Mouse (Mus musculus): ENCODE measurements around the gene Naa60. TPM values are rescaled to one million over a fixed set of nuclear protein-coding genes. Genes with fewer than 3 reads are reported as not detected.
A peak's percentile ranks its signal among the peaks of the same experiment; 100 is the strongest.

Naa60 gene
- polyA plus RNA-seq, 1 experiment from 2014 or later, result 22.9 TPM

DNA sequence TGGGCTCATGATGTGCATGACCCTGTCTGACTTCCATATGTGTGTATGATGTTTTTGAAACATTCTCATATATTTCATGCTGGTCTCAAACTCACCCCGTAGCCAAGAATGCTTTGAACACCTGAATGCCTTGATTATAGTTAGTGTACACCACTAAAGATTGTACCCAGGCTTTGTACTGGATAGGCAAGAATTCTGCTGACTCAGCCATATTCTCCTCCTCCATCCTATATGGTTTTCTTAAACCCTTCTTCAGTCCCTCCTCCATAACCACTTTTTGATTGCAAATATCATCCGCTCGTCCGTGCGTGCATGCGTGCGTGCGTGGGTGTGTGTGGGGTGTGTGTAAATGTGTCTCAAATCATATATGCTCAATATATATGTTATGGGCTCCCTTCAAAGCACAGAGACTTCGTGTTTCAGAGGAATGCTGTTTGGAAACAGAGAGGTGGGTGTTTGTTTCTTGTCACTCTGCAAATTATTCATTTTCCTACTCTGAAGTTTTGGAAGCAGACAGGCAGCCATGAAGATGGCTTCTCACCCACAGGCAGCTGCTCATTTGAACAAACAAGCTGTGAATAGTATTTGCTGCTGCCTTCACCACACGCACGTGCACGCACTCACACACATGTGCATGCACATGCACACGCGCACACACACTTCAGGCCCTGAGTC lies 19.6 kb downstream of the Naa60 start:
- Histone ChIP-seq H3K27me3 (no peaks in the 10 kb centered on the region), H3K4me1 (replicated peaks) (peaks cover 40% of the 10 kb centered on the region), H3K9me3 (replicated peaks) (no peaks in the 10 kb centered on the region), H3K9ac (no peak overlapping the region), H3K4me2 (no peak overlapping the region), H3K4me3 (replicated peaks) (no peak overlapping the region), H3K27ac (no peak overlapping the region), H3K36me3 (peaks cover 27% of the 10 kb centered on the region)
- DNase-seq (no peak), ATAC-seq (ENCODE audit: low read depth) (no peak)
- WGBS (ENCODE audit: insufficient replicate concordance), result 86% methylated on average over 14 of the region's 14 CpGs

- no peak overlapping the region for H3K9ac ChIP-seq
- H3K4me1 ChIP-seq (replicated peaks), result peaks cover 30% of the 10 kb centered on the region
- no peaks in the 10 kb centered on the region for H3K27me3 ChIP-seq
- H3K36me3 ChIP-seq, result peaks cover 46% of the 10 kb centered on the region
- H3K4me3 ChIP-seq (replicated peaks), result no peak overlapping the region
- H3K27ac ChIP-seq, result no peak overlapping the region
- 60% methylated on average over 3 of the region's 3 CpGs for WGBS (ENCODE audit: insufficient replicate concordance)
- H3K9me3 ChIP-seq (replicated peaks), result no peaks in the 10 kb centered on the region
- no peak for DNase-seq
- no peak overlapping the region for H3K4me2 ChIP-seq
- ATAC-seq (ENCODE audit: low read depth), result no peak
Measured at GRCm38 (mm10) chr16:3893739-3894138, 21.6 kb downstream of the Naa60 start.

DNA sequence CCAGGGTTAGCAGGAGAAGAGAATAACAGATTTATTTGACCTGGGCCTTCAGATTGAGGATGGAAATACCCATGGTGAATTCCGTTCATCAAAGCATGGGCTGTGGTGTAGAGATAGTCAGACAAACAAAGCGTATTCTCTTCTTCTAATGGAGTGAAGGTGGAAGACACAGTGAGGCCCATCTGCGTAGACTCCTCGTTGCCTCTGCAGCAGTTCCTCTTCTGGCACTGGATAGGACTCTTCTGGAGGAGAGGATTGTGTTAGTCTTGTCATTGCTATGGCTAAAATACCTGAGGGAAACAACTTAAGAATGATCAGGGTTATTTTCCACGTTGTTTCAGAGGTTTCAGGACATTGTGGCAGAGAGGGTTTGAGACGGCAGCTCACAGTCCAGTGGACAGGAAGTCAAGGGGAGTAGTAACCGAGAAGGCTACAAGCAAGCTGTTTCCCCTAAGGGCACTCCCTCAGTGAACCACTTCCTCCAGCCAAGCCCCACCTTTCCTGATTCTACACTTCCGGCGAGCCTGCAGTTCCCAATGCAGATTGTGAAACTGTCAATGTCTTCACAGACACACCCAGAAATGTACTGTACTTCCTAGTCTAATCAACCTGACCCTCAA lies 23.1 kb downstream of the Naa60 start:
- H3K27ac ChIP-seq, result peak overlapping the region; percentile 63
- WGBS (ENCODE audit: insufficient replicate concordance), result 22% methylated on average over 9 of the region's 9 CpGs
- no peaks in the 10 kb centered on the region for H3K9me3 ChIP-seq (replicated peaks)
- H3K4me2 ChIP-seq, result peak overlapping the region; percentile 34
- H3K27me3 ChIP-seq, result no peaks in the 10 kb centered on the region
- peak overlapping the region; percentile 16; the same call in 1 of the 2 replicates for H3K9ac ChIP-seq
- no peak overlapping the region for H3K4me3 ChIP-seq (replicated peaks)
- H3K36me3 ChIP-seq, result peaks cover 62% of the 10 kb centered on the region
- H3K4me1 ChIP-seq (replicated peaks), result peaks cover 30% of the 10 kb centered on the region
- ATAC-seq (ENCODE audit: low read depth) (peak; percentile 74), DNase-seq (peak; percentile 20)

- Histone ChIP-seq H3K27me3 (no peaks in the 10 kb centered on the region), H3K9me3 (replicated peaks) (no peaks in the 10 kb centered on the region), H3K4me1 (replicated peaks) (peaks cover 30% of the 10 kb centered on the region), H3K36me3 (peaks cover 69% of the 10 kb centered on the region), H3K27ac (no peak overlapping the region), H3K4me2 (no peak overlapping the region), H3K9ac (no peak overlapping the region), H3K4me3 (replicated peaks) (no peak overlapping the region)
- 73% methylated on average over 6 of the region's 6 CpGs for WGBS (ENCODE audit: insufficient replicate concordance)
- no peak for DNase-seq
- ATAC-seq (ENCODE audit: low read depth), result no peak
Measured at GRCm38 (mm10) chr16:3896046-3896445, 23.9 kb downstream of the Naa60 start.

- no peak overlapping the region for H3K4me3 ChIP-seq (replicated peaks)
- WGBS (ENCODE audit: insufficient replicate concordance), result 54% methylated on average over 1 of the region's 1 CpGs
- peaks cover 75% of the 10 kb centered on the region for H3K36me3 ChIP-seq
- H3K27me3 ChIP-seq, result no peaks in the 10 kb centered on the region
- peaks cover 30% of the 10 kb centered on the region for H3K4me1 ChIP-seq (replicated peaks)
- no peaks in the 10 kb centered on the region for H3K9me3 ChIP-seq (replicated peaks)
- ATAC-seq (ENCODE audit: low read depth) (no peak), DNase-seq (no peak)
- H3K27ac ChIP-seq, result no peak overlapping the region
- H3K4me2 ChIP-seq, result no peak overlapping the region
- H3K9ac ChIP-seq, result no peak overlapping the region
Measured at GRCm38 (mm10) chr16:3896553-3896952, 24.4 kb downstream of the Naa60 start.

GRCm38 (mm10) chr16:3907471-3907870 lies 35.3 kb downstream of the Naa60 start:
- peaks cover 17% of the 10 kb centered on the region for H3K4me1 ChIP-seq (replicated peaks)
- H3K27me3 ChIP-seq, result no peaks in the 10 kb centered on the region
- no peak overlapping the region for H3K4me3 ChIP-seq (replicated peaks)
- no peak overlapping the region for H3K27ac ChIP-seq
- H3K9me3 ChIP-seq (replicated peaks), result no peaks in the 10 kb centered on the region
- peaks cover 52% of the 10 kb centered on the region for H3K36me3 ChIP-seq
- DNase-seq (no peak), ATAC-seq (ENCODE audit: low read depth) (no peak)
- no peak overlapping the region for H3K9ac ChIP-seq
- WGBS (ENCODE audit: insufficient replicate concordance), result 73% methylated on average over 2 of the region's 2 CpGs
- no peak overlapping the region; the same call in 1 of the 2 replicates for H3K4me2 ChIP-seq

DNA sequence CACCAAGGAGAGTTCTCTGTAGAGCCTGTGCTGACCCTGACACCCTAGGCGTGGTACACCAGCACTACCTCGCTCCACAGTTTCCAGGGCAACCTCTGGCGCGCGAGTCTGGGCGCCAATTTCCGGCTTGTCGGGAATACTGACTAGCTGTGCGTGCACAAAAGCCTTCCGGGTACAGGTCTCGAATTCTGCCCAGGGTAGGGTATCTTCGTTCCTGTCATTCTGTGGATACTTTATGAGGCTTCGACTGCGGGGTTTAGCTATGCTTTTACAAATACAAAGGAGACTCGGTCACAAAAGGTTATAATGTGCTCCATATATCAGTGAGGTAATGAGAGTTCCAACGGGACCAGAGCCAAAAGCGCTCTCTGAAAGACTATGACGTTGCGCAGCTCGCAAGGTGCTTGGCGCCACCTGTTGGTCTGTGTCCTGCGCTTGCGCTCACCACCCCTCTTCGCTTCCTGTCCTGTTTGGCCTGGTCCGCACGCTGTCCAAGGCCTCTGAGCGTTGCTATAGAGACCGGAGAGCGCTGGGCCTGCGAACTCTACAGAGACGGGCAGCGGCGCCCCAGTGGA lies 36.4 kb downstream of the Naa60 start, which contains the start of the genes 1700037C18Rik and Cluap1:
Gene 1700037C18Rik (minus strand): TSS at position 153 of the 575 bp plus-strand sequence.
Gene Cluap1 (plus strand): TSS at position 265 of the 575 bp plus-strand sequence.
- H3K4me2 ChIP-seq, result peak within 1 kb of the TSS; percentile 90
- under 1% methylated on average over 33 of the region's 33 CpGs for WGBS (ENCODE audit: insufficient replicate concordance)
- peak; percentile 97 for ATAC-seq (ENCODE audit: low read depth)
- peak within 1 kb of the TSS; percentile 81 for H3K9ac ChIP-seq
- H3K27me3 ChIP-seq, result no peaks in the 10 kb centered on the region
- H3K27ac ChIP-seq, result peak within 1 kb of the TSS; percentile 67
- H3K9me3 ChIP-seq (replicated peaks), result no peaks in the 10 kb centered on the region
- DNase-seq, result peak; percentile 87
- H3K4me3 ChIP-seq (replicated peaks), result peak within 1 kb of the TSS; percentile 76
- H3K4me1 ChIP-seq (replicated peaks), result peaks cover 17% of the 10 kb centered on the region
- peaks cover 53% of the 10 kb centered on the region for H3K36me3 ChIP-seq

DNA sequence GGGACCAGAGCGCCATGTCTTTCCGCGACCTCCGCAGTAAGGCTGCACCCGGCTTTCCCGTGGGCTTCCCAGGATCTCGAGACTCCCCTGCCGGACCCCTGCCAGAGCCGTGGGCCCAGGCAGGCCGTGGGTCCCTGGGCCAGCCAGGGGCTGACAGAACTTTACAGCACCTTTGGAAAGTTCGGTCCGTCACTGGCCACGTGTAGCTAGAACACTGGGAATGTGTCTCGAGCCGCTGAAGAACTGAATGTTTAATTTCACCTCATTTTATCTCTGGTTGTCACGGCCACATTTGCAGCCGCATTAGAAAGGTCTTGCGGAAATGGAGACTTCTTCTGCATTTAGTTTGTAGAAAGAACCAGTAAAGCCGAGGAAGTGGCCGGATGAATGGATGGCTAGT lies 36.9 kb downstream of the Naa60 start:
- H3K9ac ChIP-seq, result peak overlapping the region; percentile 81
- no peaks in the 10 kb centered on the region for H3K9me3 ChIP-seq (replicated peaks)
- WGBS (ENCODE audit: insufficient replicate concordance), result 3% methylated on average over 20 of the region's 20 CpGs
- no peak for DNase-seq
- H3K4me3 ChIP-seq (replicated peaks), result peak overlapping the region; percentile 76
- no peak for ATAC-seq (ENCODE audit: low read depth)
- peaks cover 17% of the 10 kb centered on the region for H3K4me1 ChIP-seq (replicated peaks)
- H3K27me3 ChIP-seq, result no peaks in the 10 kb centered on the region
- peak overlapping the region; percentile 90 for H3K4me2 ChIP-seq
- peaks cover 53% of the 10 kb centered on the region for H3K36me3 ChIP-seq
- H3K27ac ChIP-seq, result peak overlapping the region; percentile 67

- Histone ChIP-seq H3K27ac (no peak overlapping the region), H3K4me2 (no peak overlapping the region), H3K27me3 (no peaks in the 10 kb centered on the region), H3K36me3 (peaks cover 40% of the 10 kb centered on the region), H3K9me3 (replicated peaks) (no peaks in the 10 kb centered on the region), H3K4me1 (replicated peaks) (no peaks in the 10 kb centered on the region), H3K9ac (no peak overlapping the region), H3K4me3 (replicated peaks) (no peak overlapping the region)
- DNase-seq (no peak), ATAC-seq (ENCODE audit: low read depth) (no peak)
- WGBS (ENCODE audit: insufficient replicate concordance), result 77% methylated on average over 2 of the region's 2 CpGs
Measured at GRCm38 (mm10) chr16:3920756-3921155, 48.6 kb downstream of the Naa60 start.

DNA sequence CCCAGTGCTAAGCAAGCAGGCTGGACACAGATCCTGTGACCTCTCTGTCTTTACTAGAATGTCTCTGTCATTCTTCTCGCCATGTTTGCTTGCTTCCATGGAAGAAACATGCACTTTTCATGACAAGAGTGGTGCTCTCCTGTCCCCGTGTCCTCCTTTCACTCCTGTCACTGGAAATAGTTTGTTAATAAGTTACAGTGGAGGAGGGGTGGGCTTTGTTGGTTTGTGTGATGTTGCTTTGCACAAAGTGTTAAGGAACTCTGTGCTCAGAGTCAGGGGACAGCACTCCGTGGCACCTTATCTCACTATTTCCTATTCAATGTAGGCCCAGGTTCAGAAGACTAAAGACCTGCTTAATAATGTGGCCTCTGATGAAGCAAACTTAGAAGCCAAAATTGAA lies 51.3 kb downstream of the Naa60 start:
- Histone ChIP-seq H3K36me3 (peaks cover 34% of the 10 kb centered on the region), H3K27me3 (no peaks in the 10 kb centered on the region), H3K4me2 (no peak overlapping the region), H3K27ac (no peak overlapping the region), H3K4me1 (replicated peaks) (no peaks in the 10 kb centered on the region), H3K9ac (no peak overlapping the region), H3K9me3 (replicated peaks) (no peaks in the 10 kb centered on the region), H3K4me3 (replicated peaks) (no peak overlapping the region)
- WGBS (ENCODE audit: insufficient replicate concordance), result 57% methylated on average over 3 of the region's 3 CpGs
- DNase-seq, result no peak
- peak; percentile 59; the same call in 1 of the 2 replicates for ATAC-seq (ENCODE audit: low read depth)

- no peak for DNase-seq
- ATAC-seq (ENCODE audit: low read depth), result no peak
- H3K4me2 ChIP-seq, result no peak overlapping the region
- H3K36me3 ChIP-seq, result peaks cover 36% of the 10 kb centered on the region
- 67% methylated on average over 4 of the region's 4 CpGs for WGBS (ENCODE audit: insufficient replicate concordance)
- H3K9ac ChIP-seq, result no peak overlapping the region
- no peaks in the 10 kb centered on the region for H3K9me3 ChIP-seq (replicated peaks)
- no peaks in the 10 kb centered on the region for H3K4me1 ChIP-seq (replicated peaks)
- no peak overlapping the region for H3K27ac ChIP-seq
- H3K4me3 ChIP-seq (replicated peaks), result no peak overlapping the region
- H3K27me3 ChIP-seq, result no peaks in the 10 kb centered on the region
Measured at GRCm38 (mm10) chr16:3923966-3924365, 51.8 kb downstream of the Naa60 start.

Data from liver, embryonic 13.5 days (tissue).